Mouse (Mus musculus) retina, postnatal 1 day (tissue): ENCODE results near the gene Pde4b.

Experiments
- DNase-seq: peaks from one replicate; pipeline ENCODE4 v3.0.0-alpha.2; 2012

Gene Pde4b

DNA sequence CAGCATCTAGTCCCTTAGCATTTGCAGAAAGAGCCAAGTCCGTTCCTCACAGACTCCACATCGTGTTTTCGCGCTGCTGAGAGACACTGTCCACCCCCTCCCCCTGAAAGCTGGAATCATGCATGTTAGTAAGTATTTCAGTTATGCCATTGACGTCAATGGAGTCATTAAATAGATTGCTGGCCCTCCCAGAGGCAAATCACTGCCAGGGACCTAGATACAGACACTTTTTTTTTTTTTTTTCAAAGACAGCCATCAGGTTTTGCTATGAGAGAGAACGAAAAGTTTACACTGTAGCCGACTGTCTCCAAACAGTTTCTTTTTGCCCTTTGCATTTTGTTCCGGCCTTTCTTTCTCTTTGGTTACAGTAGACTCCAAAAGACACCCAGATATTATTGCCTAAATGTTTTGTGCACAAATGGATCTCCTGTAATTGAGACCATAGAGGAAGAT, 423.6 kb downstream of the Pde4b start:
- peak; percentile 82 for DNase-seq

DNA sequence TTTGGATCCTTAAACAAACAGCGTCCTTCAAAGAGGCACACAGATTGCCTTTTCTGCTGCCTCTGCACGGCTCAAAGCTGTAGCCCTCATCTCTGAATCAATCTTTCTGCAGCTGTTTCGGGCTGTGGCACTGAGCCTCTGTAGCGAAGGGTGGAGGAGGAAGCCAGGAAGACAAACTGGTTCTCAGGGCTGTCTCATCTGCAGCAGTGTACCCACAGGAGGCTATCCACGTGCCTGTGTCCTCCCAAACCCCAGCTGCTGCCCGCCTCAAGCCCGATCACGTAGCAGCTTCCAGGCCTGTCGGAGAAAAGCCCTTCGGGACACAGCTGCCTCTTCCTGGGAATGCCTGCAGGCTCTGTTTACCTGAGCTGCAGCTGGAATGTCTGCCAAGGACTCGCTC, 424.2 kb downstream of the Pde4b start:
- peak; percentile 46 for DNase-seq

DNA sequence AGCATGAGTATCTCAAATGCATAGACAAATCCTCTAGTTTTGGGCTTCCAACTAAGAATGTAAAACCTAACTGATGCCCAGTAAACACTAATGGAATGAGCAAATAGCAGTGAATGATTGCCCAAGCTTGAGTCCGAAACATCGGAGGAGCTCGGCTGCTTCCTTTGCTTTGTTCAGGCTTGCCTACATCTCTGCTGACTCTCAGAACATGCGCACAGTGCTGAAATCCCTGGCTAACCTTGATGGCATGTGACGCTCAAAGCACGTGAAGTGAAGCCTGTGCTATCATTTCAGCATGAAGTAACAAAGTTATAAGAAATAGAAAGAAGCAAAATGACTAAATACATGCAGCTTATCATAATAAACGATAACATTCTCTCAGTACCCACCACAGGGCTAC, 425.6 kb downstream of the Pde4b start:
- no peak for DNase-seq

DNA sequence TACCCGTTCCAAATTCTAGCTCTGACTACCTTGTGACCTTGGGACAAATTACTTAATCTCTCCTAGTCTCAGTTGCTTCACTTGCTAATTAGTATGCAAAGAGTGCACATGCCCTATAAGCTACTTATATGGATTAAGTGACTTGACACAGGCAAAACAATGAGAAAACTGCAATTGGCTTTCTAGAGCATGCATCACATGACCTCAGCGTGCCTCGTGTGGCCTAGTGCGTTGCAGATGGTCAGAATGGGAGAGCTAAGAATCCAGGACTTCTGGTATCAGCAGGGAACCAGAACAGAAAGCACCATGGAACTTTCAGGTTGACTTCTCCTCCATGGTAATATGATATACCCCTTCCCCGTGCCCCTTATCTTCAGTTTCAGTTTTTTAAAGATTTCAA, 426.2 kb downstream of the Pde4b start:
- peak; percentile 75 for DNase-seq

DNA sequence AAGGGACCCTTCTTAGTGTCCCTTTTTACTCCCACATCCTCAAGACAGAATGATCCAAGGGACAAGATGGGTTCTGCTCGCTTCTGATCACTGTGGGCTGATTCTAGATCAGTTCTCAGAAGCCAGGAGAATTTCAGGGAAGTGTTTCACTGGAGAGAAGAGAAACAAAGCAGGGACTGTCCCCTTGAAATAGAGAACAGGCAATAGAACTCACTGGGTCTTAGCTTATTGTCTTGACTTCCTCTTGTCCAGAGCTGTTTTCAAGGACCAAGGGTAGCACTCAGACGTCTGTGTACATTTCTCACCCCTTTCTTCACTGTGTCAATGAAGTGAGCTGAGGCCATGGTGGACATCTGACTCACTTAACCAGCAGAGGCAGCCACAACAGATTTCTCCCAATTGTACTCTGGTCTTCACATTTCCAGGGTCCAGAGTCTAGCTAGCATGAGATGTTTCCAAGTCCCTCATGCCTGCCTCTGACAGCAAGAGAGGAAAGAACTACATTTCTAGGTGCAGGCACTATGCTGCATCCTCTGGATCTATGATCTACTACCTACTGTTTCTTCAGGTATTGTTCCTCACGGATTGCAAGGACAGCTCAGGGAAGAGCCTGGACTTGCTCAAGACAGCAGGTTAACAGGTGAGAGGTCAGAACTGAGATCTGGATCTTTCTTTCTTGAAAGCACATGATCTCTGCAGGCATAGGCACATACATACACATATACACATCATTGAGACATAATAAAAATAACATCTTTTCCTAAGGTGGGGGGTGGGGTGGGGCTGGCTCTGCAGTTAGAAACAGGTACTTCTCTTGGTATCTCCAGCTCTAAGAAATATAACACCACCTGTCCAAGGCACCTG, 427.9 kb downstream of the Pde4b start:
- DNase-seq, result no peak

DNA sequence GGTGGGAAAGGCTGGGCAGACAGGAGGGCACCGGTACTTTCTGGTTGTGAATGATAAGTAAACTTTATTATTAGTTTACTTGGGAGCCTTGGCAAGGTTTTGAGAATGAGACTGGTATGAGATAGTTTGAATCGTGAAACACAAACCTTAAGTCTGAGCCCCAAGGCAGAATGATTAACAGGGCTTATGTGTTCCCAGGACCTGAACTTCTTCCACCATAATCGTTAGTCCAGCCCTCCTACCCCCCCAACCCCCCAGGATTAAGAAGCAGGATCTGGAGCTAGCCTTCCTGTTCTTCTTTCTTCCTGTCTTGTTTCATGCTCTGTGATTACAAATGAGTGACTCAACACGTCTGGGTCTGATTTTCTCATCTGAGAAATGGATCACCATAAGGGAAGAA, 429.1 kb downstream of the Pde4b start:
- no peak for DNase-seq

DNA sequence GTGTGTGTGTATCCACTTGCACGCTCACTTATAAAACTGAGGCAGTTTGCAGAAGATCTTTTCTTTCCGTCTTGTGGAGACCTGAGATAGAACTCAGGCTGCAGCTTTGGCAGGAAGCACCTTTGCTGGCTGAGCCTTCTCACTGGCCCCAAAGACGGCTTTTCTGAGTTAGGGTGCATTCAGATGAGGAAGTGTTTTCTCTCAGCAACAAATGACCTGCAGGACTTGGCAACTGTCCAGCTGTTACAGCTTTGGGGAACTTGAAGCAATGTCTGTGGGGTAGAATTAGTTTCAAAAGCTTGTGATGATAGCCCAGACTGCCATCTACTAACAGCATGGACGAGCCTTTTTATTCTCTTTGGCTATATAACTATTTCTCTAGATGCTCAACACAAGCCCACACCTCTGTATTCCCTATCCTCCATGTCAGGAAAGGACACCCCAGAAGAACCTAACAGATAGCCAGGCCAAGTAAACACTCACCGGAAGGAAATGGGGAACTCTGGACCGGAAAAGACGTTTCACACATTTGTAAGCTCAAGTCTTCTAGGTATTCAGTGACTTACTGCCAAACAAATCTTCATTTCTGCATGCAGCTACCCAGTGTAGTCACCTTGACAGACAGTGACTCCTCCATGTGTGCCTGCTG, 429.8 kb downstream of the Pde4b start:
- no peak for DNase-seq

DNA sequence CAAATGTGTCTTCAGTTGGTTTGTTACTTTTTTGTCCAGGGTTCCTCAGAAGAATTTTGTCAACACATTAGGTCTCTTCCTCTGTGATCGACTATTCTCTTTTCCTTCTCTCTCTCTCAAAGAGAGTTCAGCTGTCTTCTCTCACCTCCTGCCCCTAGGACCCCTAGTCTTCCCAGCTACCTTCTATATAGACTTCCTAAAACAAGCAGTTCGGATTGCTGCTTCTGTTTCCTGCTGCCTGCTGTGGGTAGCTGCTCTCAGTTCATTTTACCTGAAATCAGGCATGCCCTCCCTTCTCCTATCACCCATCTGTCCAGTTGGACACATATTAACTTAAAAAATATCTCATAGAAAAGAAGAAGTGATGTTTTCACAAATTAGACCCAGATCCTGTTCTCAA, 430.3 kb downstream of the Pde4b start:
- DNase-seq, result no peak

DNA sequence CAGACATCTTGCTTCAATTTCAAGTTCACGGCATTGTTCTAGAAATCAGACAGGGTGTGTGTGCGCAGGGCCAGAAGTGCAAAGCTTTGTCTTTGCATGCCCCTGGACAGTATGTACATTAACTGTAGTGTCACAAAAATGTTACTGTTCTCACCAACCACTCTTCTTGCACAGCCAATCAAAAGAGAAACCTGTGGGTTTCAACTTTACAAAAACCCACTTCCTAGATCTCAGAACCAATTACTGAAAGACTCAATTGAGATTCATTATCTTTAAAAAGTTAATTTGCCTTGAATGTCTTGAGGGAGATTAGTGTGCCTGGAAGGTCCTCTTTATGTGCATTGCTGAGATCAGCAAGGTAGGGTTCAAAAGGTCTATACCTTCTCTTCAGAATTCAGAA, 431.0 kb downstream of the Pde4b start:
- no peak for DNase-seq

DNA sequence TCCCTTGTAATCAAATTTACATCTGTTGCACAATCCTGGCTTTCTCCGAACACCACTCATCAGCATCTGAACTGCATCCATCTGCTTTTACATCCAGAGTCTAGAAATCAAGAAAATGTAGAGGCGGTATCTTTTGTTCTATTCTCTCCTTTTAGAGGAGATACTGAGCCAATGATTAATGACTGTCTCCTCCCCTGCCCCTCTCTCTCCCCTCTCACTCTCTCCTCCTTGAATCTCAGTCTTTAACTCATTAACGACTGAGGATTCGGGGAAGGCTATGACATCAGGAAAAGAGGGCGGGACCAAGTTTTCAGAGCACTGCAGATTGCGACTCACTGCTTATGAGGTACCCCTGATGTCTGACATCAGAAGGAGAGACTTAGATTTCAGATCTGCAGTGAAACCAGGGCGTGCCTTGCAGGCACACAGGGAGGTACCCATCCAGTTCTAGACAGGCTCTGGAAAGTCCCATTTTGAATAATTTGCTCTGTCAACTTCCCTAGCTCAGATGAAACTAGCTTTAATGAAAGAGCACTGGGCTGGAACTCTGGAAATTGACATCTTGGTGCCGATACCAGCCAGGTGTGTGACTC, 433.4 kb downstream of the Pde4b start:
- DNase-seq, result no peak

DNA sequence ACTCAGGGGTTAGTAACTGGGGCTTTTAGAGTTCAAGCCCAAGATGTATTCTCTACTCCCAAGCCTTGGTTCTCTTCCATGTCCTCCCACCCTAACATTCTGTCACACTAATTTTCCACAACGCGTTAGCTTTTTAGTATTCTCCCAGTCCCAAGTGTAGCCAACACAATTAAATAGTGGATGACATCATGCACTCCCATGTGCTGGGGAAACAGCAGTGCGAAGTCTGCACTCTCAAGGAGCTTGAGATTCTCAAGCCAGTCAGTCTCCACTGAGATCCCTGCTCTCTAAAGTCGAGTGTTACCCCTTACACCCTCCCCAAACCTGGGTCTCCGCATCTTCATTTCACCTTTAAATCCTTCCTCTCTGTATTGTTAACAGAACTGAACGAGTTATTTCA, 434.1 kb downstream of the Pde4b start:
- no peak for DNase-seq

DNA sequence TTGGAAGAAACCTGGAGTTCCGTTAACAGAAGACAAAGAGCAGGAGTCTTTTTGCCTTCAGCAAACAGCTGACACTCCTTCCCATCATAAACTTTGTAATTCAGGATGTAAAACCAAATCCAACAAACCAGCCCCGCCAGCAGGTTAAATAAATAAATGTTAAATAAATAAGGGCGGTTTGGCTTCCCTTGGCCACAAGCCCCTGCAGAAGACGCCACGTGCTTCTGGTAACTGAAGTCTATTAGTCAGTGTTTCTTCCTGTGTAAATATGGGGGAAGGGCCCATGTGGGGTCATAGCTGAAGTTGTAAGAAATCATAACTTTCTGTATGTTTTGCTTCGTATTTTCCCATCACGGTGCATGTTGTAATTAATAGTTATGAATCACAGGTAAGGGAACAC, 440.0 kb downstream of the Pde4b start:
- DNase-seq, result no peak

DNA sequence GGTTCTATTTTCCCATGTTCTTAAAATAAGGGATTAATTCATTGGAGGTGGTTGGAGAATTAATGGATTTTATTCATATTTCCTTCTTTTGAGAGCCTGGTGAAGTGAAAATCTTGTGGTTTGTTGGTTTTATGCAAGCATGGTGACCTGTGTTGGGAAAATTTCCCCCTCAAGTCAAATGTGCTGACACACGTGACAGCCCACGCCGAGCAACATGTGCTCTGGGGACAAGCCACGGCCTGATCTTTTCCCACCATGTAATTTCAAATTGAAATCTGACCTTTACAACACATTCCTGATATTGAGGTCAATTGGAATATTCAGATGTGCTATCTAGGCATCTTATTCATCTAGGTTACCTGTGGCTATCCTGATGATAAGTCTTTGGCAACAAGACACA, 443.5 kb downstream of the Pde4b start:
- no peak for DNase-seq

DNA sequence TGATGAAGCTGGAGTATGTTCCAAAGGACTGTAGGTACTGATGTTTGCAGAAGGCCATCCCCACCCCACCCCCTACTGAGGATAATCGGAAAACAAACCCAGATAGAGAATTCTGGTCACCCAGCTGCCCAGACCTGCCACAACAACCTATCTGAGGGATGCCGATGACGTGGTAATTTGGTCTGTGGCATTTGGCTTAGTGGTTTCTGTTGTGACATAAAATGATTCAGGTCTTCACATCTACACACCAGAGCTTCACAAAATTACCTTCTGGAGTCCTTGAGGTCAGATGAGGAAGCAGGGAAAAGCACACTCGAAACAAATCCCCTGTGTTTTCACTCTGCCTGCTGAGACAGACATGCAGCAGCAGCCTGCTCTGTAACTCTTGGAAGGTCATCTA, 444.4 kb downstream of the Pde4b start:
- DNase-seq, result no peak

DNA sequence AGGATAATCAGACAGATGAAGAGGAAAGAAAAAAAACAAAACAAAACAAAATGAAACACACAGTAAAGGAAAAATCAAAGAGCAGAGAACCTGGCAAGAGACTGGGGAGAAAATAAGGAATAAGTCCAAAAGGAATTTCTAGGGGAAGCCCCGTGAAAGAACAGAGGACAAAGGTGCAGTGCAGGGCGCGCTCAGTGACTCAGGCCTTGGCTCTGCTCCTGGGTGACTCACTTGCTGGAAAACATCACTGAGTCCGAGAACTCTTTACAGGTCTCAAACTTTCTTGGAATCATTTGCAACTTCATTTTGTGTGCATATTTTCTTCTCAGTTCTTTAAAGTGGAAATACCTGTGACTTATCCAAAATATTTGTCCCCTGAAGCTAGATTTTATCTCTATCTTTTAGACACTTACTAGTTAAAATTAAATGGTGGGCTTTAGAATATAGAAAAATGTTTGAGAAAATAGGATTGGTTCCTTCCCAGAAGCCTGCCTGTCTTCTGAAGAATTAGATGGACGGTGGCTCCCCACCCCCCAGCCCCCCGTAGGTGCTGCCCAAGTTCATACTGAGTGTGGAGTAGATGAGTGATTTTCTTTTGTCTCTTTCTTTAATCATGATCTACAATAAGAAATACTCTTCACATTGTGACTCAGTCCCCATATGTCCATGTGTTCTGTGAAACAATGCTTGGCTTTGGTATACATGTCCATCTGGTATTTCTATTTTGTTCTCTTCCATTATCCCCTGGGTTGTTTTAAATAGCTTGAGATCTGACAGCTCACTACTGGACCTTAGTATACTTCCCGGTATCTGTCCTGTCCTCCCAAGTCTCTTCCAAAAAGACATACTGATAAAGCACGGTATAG, 446.1 kb downstream of the Pde4b start:
- no peak for DNase-seq

DNA sequence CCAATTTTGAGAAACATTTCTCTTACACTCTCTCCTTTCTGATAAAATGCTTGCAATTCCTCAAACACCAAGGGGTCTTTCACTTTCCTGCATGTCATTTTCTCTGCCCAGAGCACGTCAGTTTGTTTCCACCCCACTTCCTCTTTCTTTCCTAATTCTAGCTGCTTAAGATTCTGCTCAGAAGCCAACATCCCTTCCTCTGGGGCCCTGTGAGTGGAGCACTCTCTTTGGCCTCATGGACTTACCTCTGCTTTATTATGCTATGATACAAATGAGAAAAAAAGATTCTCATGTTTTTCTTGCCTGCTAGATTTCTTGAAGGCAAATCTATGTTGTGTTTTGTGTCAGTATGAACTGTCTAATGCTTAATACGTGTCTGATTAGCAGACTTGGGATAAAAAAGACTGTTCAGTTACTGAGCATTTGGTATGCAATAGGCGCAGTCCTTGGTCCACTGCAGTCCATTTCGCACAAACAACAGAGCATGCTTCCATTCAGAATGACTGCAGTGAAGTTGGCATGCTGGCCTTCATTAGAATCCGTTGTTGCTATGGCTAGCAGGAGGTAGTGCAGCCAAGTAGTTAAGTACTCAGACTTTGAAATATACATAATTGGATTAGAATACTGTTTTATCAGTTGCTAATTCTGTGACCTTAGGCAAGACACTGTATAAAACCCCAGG, 446.8 kb downstream of the Pde4b start:
- DNase-seq, result no peak

DNA sequence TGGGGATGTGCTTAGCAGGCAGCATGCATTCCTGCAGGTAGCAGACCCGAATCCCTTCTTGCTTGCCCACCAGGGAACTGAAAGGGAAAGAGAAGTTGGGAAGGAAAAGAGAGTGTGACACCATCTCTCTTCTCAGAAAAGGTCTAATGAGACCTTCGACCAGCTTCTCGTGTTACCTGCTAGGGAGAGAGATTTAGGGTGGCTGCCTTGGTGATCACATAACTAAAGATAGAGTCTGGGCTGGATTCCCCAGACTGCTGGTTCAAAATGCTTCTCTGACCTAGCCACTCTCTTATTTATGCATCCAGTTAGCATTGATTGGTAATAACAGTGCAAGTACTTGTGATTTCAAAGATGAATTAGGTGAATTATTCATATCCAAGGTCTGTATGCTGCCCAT, 448.5 kb downstream of the Pde4b start:
- DNase-seq, result no peak

DNA sequence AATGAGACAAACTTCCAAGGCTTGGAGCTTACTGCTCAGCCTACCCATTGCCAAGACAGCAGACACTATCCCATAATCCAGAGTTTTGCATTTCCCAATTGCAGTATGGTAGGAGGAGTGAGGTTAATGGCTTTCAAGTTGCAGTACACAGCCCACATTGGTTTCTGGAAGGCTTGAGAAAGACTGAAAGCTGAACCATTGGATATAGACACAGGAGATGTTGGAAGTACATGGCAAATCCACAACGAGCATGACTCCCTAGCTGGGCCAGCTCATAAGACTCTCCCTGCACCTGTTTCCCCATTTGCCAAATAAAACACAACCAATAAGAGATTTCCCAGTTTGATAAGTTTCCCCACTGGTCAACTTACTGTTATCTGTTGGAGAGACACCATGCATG, 450.9 kb downstream of the Pde4b start:
- DNase-seq, result no peak

DNA sequence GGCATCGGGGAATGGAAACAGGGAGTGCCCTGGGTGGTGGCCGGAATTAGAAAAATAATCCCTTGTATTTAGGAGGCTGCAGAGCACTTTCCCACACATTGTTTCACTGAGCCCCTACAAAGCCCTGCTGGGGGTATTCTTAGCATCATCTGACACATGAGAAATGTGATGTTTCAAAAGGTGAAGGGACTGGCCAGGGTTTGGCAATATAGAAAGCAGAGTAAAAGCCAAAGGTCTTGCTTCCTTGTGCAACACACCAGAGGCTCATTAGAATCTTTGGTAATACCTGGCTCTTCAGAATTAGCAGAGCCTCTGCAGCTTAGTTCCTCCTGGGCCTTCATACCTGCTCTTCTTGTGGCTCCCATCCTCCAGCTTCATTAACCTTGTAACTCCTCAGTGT, 451.4 kb downstream of the Pde4b start:
- no peak for DNase-seq

DNA sequence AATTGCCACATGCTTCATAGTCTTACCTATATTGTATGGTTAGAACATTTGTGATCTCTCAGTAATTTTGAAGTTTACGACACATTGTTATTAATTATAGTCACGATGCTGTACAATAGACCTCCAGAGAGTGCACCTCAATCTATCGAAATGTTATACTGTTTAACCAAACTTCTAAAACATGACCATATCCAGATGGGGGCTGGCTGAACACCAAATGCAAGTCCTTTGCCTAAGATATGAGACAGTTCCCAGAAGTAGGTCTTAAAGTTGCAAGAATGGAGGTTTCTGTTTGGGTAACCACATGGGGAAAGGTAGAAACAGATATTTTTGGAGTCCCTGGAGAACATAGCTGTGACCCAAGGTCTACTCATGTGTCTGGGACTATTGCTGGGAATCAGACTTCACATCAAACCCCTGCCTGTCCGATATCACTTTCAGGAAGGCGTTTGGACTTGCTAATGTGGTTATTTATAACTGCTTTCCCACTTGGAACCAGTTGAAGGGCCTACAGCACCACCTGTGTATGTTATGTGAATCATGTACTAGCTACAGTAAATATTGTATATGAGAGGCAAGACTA, 452.3 kb downstream of the Pde4b start:
- DNase-seq, result no peak

DNA sequence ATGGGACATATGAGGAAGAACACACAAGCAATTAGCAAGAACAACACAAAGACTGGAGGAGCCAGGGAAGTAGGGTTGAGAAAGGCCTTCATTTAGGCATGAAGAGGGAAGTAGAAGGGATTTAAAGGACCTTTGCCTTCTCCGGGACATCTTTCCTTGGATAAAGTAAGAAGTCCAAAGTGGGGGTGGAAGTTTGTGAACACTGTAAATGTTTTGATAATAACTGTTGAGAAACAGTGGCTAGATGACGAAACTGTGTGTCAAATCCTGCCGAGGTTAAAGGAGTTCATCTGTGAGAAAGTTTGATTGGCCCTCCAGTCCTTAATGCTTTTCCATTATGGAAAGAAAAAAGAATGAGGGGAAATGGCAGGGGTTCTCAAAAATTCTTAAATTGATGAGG, 455.6 kb downstream of the Pde4b start:
- DNase-seq, result no peak

DNA sequence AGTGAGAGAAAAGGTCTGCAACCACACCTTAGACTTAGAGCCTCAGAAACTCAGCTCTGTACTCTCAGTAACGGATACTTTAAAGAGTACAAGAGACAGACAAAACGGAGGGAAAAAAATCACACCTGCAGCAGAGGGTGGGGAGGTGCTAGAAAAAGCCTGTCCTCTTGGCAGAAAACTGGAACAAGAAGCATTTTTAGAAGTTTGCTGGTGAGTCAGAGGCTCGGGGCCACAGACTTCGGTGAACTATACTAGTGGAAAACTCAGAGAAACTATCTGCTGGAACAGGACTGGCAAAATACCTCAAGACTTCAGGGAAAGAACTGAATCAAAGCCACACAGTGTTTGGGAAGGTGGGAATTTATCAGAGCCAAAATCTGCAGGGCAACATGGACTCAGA, 457.9 kb downstream of the Pde4b start:
- no peak for DNase-seq
